Mouse (Mus musculus) heart, postnatal 0 days (tissue): ENCODE results near the gene Slco1a5.

Experiments
- CTCF ChIP-seq: IDR thresholded peaks from 2 replicates; pipeline ENCODE4 v1.5.1; 2016; ENCODE audit warnings: antibody characterized with exemption, control low read depth, low read depth
- EP300 ChIP-seq: IDR thresholded peaks from 2 replicates; pipeline ENCODE4 v1.6.1; 2016; ENCODE audit warnings: antibody characterized with exemption, low read depth

DNA sequence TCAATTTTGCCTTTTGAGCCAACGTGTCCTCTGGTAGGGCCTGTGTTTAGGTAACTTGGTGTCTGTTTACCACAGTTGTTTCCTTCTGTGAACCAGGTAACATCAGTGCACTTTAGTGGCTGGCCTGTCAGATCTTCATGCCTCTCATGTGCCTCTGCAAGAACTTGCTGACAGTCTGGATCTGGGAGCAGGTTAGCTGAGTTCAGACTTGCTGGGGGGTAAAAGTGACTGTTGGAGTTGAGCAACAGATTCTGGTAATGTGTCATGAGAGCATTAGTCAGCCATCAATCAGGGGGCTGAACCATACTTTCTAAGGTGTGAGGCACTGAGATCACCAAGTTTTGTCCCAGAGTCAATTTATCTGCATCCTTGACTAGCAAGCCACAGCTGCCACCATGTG, 130.8 kb downstream of the Slco1a5 start:
- TF ChIP-seq CTCF = no peak
- TF ChIP-seq EP300 = no peak
